Mouse (Mus musculus) thymus, adult 2 months (tissue): ENCODE measurements at regions not wholly inside any gene's neighbourhood (a gene's known extent, or its start where the extent isn't known, plus 50 kb on each side); places are given as distances from the start of the nearest gene placed in this dataset.

ENCODE experiments used
- CTCF ChIP-seq: fragments of 200-500 bp; IDR thresholded peaks from 2 replicates; pipeline ENCODE4 v1.5.1; 2012; ENCODE audit warnings: mild to moderate bottlenecking, control low read depth, low read length, moderate library complexity, borderline replicate concordance; ENCODE audit not compliant: control insufficient read depth, poor library complexity, insufficient read depth; ENCODE audit errors: extremely low read depth
- POLR2A ChIP-seq: fragments of 200-500 bp; IDR thresholded peaks from 2 replicates; pipeline ENCODE4 v1.6.1; 2012; ENCODE audit warnings: mild to moderate bottlenecking, low read length, control low read depth, moderate library complexity; ENCODE audit not compliant: control insufficient read depth, poor library complexity, insufficient read depth; ENCODE audit errors: extremely low read depth

- TF ChIP-seq CTCF = no peak
- no peak for TF ChIP-seq POLR2A
Observed at GRCm38 (mm10) chr5:132675261-132675660, 132.1 kb upstream of the Auts2 start.
